Mouse (Mus musculus): ENCODE measurements around the gene Mul1. TPM values are rescaled to one million over a fixed set of nuclear protein-coding genes. Genes with fewer than 3 reads are reported as not detected.

Mul1 gene
- polyA plus RNA-seq (2012; rRNA removed), result 21.1 and 29.5 TPM in 2 replicates

- TF ChIP-seq POLR2A (IDR thresholded peaks at IDR 0.05; ENCODE audit: low read depth, low read length) (peak; percentile 40; the same call in 1 of the 2 replicates), CTCF (IDR thresholded peaks at IDR 0.05; ENCODE audit: extremely low read depth, insufficient read length, insufficient replicate concordance, low read depth, low read length) (no peak)
- H3K27ac ChIP-seq (ENCODE audit: insufficient read depth, low read depth, low read length), result peak within 1 kb of the TSS; percentile 77
- under 1% methylated on average over 64 of the region's 64 CpGs for WGBS
- H3K27me3 ChIP-seq (ENCODE audit: control insufficient read depth, insufficient read depth, low read length), result no peaks in the 10 kb centered on the region
- peaks cover 33% of the 10 kb centered on the region for H3K36me3 ChIP-seq (ENCODE audit: control insufficient read depth, insufficient read depth, low read length)
- H3K4me3 ChIP-seq (ENCODE audit: low read depth, low read length), result peak within 1 kb of the TSS; percentile 88
- peaks cover 9% of the 10 kb centered on the region for H3K4me1 ChIP-seq (ENCODE audit: control insufficient read depth, insufficient read depth, insufficient read length, low read length)
These were observed at the start of gene Mul1 for GRCm38 (mm10) chr4:138434347-138435316. TSS of gene Mul1 (plus strand) at chr4:138434671.

GRCm38 (mm10) chr4:138393703-138394102 lies 40.8 kb upstream of the Mul1 start:
- Histone ChIP-seq H3K36me3 (ENCODE audit: control insufficient read depth, insufficient read depth, low read length) (no peaks in the 10 kb centered on the region), H3K27me3 (ENCODE audit: control insufficient read depth, insufficient read depth, low read length) (peaks cover 46% of the 10 kb centered on the region), H3K4me3 (ENCODE audit: low read depth, low read length) (no peak overlapping the region), H3K27ac (ENCODE audit: insufficient read depth, low read depth, low read length) (no peak overlapping the region), H3K4me1 (ENCODE audit: control insufficient read depth, insufficient read depth, insufficient read length, low read length) (peaks cover 6% of the 10 kb centered on the region; the same call in 1 of the 2 replicates)
- TF ChIP-seq POLR2A (IDR thresholded peaks at IDR 0.05; ENCODE audit: low read depth, low read length) (no peak), CTCF (IDR thresholded peaks at IDR 0.05; ENCODE audit: extremely low read depth, insufficient read length, insufficient replicate concordance, low read depth, low read length) (no peak)
- WGBS, result 62% methylated on average over 7 of the region's 7 CpGs

GRCm38 (mm10) chr4:138395087-138395970 lies 39.1 kb upstream of the Mul1 start:
- no peak for TF ChIP-seq CTCF (IDR thresholded peaks at IDR 0.05; ENCODE audit: extremely low read depth, insufficient read length, insufficient replicate concordance, low read depth, low read length)
- TF ChIP-seq POLR2A (IDR thresholded peaks at IDR 0.05; ENCODE audit: low read depth, low read length), result no peak
- H3K4me1 ChIP-seq (ENCODE audit: control insufficient read depth, insufficient read depth, insufficient read length, low read length), result peaks cover 6% of the 10 kb centered on the region; the same call in 1 of the 2 replicates
- H3K4me3 ChIP-seq (ENCODE audit: low read depth, low read length), result no peak overlapping the region
- H3K27me3 ChIP-seq (ENCODE audit: control insufficient read depth, insufficient read depth, low read length), result peaks cover 47% of the 10 kb centered on the region
- no peak overlapping the region for H3K27ac ChIP-seq (ENCODE audit: insufficient read depth, low read depth, low read length)
- no peaks in the 10 kb centered on the region for H3K36me3 ChIP-seq (ENCODE audit: control insufficient read depth, insufficient read depth, low read length)
- 1% methylated on average over 103 of the region's 103 CpGs for WGBS

- peaks cover 47% of the 10 kb centered on the region for H3K27me3 ChIP-seq (ENCODE audit: control insufficient read depth, insufficient read depth, low read length)
- no peak within 1 kb of the TSS for H3K27ac ChIP-seq (ENCODE audit: insufficient read depth, low read depth, low read length)
- TF ChIP-seq CTCF (IDR thresholded peaks at IDR 0.05; ENCODE audit: extremely low read depth, insufficient read length, insufficient replicate concordance, low read depth, low read length) (no peak), POLR2A (IDR thresholded peaks at IDR 0.05; ENCODE audit: low read depth, low read length) (no peak)
- peaks cover 6% of the 10 kb centered on the region; the same call in 1 of the 2 replicates for H3K4me1 ChIP-seq (ENCODE audit: control insufficient read depth, insufficient read depth, insufficient read length, low read length)
- peak within 1 kb of the TSS; percentile 3; the same call in 1 of the 2 replicates for H3K4me3 ChIP-seq (ENCODE audit: low read depth, low read length)
- WGBS, result 2% methylated on average over 46 of the region's 46 CpGs
- no peaks in the 10 kb centered on the region for H3K36me3 ChIP-seq (ENCODE audit: control insufficient read depth, insufficient read depth, low read length)
These were observed 38.4 kb upstream of the Mul1 start, which contains the start of gene Fam43b for GRCm38 (mm10) chr4:138395971-138396645. TSS of gene Fam43b (minus strand) at chr4:138396528.

GRCm38 (mm10) chr4:138396711-138397110 lies 37.8 kb upstream of the Mul1 start:
- no peak overlapping the region for H3K27ac ChIP-seq (ENCODE audit: insufficient read depth, low read depth, low read length)
- H3K27me3 ChIP-seq (ENCODE audit: control insufficient read depth, insufficient read depth, low read length), result peaks cover 50% of the 10 kb centered on the region
- no peak for TF ChIP-seq POLR2A (IDR thresholded peaks at IDR 0.05; ENCODE audit: low read depth, low read length)
- TF ChIP-seq CTCF (IDR thresholded peaks at IDR 0.05; ENCODE audit: extremely low read depth, insufficient read length, insufficient replicate concordance, low read depth, low read length), result no peak
- no peak overlapping the region for H3K4me3 ChIP-seq (ENCODE audit: low read depth, low read length)
- WGBS, result 19% methylated on average over 8 of the region's 8 CpGs
- H3K36me3 ChIP-seq (ENCODE audit: control insufficient read depth, insufficient read depth, low read length), result no peaks in the 10 kb centered on the region
- peaks cover 6% of the 10 kb centered on the region; the same call in 1 of the 2 replicates for H3K4me1 ChIP-seq (ENCODE audit: control insufficient read depth, insufficient read depth, insufficient read length, low read length)

GRCm38 (mm10) chr4:138404806-138405205 lies 29.7 kb upstream of the Mul1 start:
- no peak overlapping the region for H3K4me3 ChIP-seq (ENCODE audit: low read depth, low read length)
- H3K27me3 ChIP-seq (ENCODE audit: control insufficient read depth, insufficient read depth, low read length), result peaks cover 3% of the 10 kb centered on the region; the same call in 1 of the 2 replicates
- no peaks in the 10 kb centered on the region for H3K36me3 ChIP-seq (ENCODE audit: control insufficient read depth, insufficient read depth, low read length)
- 14% methylated on average over 2 of the region's 2 CpGs for WGBS
- peak; percentile 88; the same call in 1 of the 2 replicates for TF ChIP-seq CTCF (IDR thresholded peaks at IDR 0.05; ENCODE audit: extremely low read depth, insufficient read length, insufficient replicate concordance, low read depth, low read length)
- no peak for TF ChIP-seq POLR2A (IDR thresholded peaks at IDR 0.05; ENCODE audit: low read depth, low read length)
- peaks cover 5% of the 10 kb centered on the region; the same call in 1 of the 2 replicates for H3K4me1 ChIP-seq (ENCODE audit: control insufficient read depth, insufficient read depth, insufficient read length, low read length)
- H3K27ac ChIP-seq (ENCODE audit: insufficient read depth, low read depth, low read length), result no peak overlapping the region

Measured in small intestine, adult 2 months (tissue).